Mouse (Mus musculus): Measurements from ENCODE around the gene Arf3.

DNA sequence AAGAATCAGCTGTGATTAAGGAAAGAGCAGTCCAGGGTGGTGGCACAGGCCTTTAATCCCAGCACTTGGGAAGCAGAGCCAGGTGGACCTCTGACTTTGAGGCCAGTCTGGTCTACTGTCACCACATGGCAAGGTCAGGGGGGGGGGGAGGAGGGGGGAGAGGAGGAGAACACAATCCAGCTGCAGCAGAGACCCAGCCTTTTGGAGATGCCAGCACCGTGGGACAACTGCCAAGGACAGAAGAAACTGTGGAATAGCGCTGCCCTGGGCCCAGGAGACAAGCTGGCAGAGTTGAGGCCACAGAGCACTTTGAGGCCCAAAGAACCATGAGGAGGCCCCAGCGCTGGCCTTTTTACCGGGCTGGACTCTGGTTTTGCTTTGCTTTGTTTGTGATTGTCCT, 2.9 kb upstream of the Arf3 start:
- TF ChIP-seq CTCF (IDR thresholded peaks at IDR 0.05; ENCODE audit: low read depth) (no peak), EP300 (IDR thresholded peaks at IDR 0.05; ENCODE audit: low read depth) (no peak)
